Comparison of ENCODE assay signal across 24 mouse cellular contexts in the genomic region with DNA sequence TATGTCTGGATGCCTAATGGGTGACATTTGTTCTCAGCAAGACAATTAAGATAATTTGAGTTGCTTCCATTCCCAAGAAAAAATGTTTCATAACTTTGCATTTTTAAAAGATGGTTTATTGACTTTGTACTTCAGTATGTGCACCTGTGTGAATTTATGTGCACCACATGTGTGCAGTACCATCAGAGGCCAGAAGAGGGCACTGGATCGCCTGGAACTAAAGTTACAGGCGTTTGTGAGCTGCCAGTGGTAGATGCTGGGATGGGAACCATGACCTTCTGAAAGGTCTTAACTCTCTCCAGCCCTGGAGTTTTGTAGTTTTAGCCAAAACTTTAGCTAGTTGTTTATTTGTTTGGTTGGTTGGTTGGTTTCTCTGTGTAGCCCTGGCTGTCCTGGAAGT. TPM values are rescaled to one million over a fixed set of nuclear protein-coding genes. Genes with fewer than 3 reads are reported as not detected.
A peak's percentile ranks its signal among the peaks of the same experiment; 100 is the strongest.
DNase-seq lines count a peak whose midpoint lies in the region; ATAC-seq and TF ChIP-seq lines count a peak whose summit lies in the region.
"Had no signal": no experiment of that assay in that cellular context is flagged by ENCODE, and none has a peak within 500 bp of the region (broad histone marks: within the 10 kb centered on the region; RNA-seq: fewer than 3 reads in every experiment).

No protein-coding gene starts in this region.

- WGBS in forebrain, postnatal 0 days: 64% methylated on average over 2 of the region's 2 CpGs
- 46% methylated on average over 2 of the region's 2 CpGs for WGBS in forebrain, embryonic 14.5 days

- no peaks in the 10 kb centered on the region for H3K9me3 ChIP-seq in forebrain, postnatal 0 days (ENCODE audit: low read length)
- H3K9me3 ChIP-seq in forebrain, embryonic 14.5 days (replicated peaks; ENCODE audit: control insufficient read depth, low read length): peaks cover 6% of the 10 kb centered on the region; the same call in 1 of the 2 replicates

- DNase-seq in forebrain, postnatal 0 days: no peak
- no peak for DNase-seq in forebrain, embryonic 14.5 days (ENCODE audit: low spot score)
- DNase-seq in layer of hippocampus, adult 2 months (ENCODE audit: low spot score in 2 of 2): no peak
- DNase-seq in layer of hippocampus, postnatal 10 days (ENCODE audit: low spot score in 2 of 2): no peak
- no peak for DNase-seq in testis, postnatal 14 days (ENCODE audit: low spot score)
- DNase-seq in urinary bladder, postnatal 4 days (ENCODE audit: low spot score in 2 of 2): no peak
- DNase-seq: adrenal gland, postnatal 10 days; cerebellum, postnatal 25 days; embryo, embryonic 11 days; heart, postnatal 36 days; kidney, adult 2 months; kidney, postnatal 25 days; lung, postnatal 36 days; right cerebral cortex, postnatal 25 days had no signal

- ATAC-seq in forebrain, postnatal 0 days: no peak
- ATAC-seq in forebrain, embryonic 14.5 days: no peak
- ATAC-seq in inflammation-experienced regulatory T-cells, adult 6 months: no peak
- ATAC-seq: activated CD4-positive, CD25-positive, alpha-beta regulatory T cell, adult 4 months; forebrain, embryonic 16.5 days; hindbrain, embryonic 16.5 days; midbrain, embryonic 16.5 days had no signal

- no peak for TF ChIP-seq POLR2A in testis, adult 2 months (IDR thresholded peaks at IDR 0.05; ENCODE audit: control insufficient read depth, low read depth, low read length)

- no peaks in the 10 kb centered on the region for H3K4me1 ChIP-seq in forebrain, postnatal 0 days (ENCODE audit: insufficient read depth)
- H3K4me1 ChIP-seq in forebrain, embryonic 14.5 days (ENCODE audit: control insufficient read depth, insufficient read depth, low read length): no peaks in the 10 kb centered on the region
- no peaks in the 10 kb centered on the region for H3K4me1 ChIP-seq in testis, adult 2 months (ENCODE audit: control insufficient read depth, insufficient read depth, low read length)
- H3K4me1 ChIP-seq: liver, embryonic 15.5 days had no signal

- 0 out of 2 replicates have a peak, but pooled peaks have one; percentile 31 for TF ChIP-seq CTCF in forebrain, postnatal 0 days (IDR thresholded peaks at IDR 0.05; ENCODE audit: low read depth)
- TF ChIP-seq CTCF in layer of hippocampus, adult 2 months (conservative IDR thresholded peaks at IDR 0.05): peak; percentile 49
- peak; percentile 60; the same call in 1 of the 2 replicates for TF ChIP-seq CTCF in testis, adult 2 months (IDR thresholded peaks at IDR 0.05; ENCODE audit: control insufficient read depth, insufficient read depth, insufficient replicate concordance, low read depth, low read length)

- H3K27ac ChIP-seq in forebrain, postnatal 0 days (ENCODE audit: low read depth, low read length): no peak overlapping the region
- no peak overlapping the region for H3K27ac ChIP-seq in forebrain, embryonic 14.5 days (ENCODE audit: low read depth, low read length)
- no peak overlapping the region for H3K27ac ChIP-seq in layer of hippocampus, adult 2 months
- H3K27ac ChIP-seq in testis, adult 2 months (ENCODE audit: control insufficient read depth, insufficient read depth, low read depth, low read length): no peak overlapping the region
- H3K27ac ChIP-seq: limb, embryonic 12.5 days; liver, embryonic 15.5 days had no signal

- no peak overlapping the region for H3K4me2 ChIP-seq in forebrain, postnatal 0 days (ENCODE audit: low read depth)
- H3K4me2 ChIP-seq in forebrain, embryonic 14.5 days (ENCODE audit: low read length): no peak overlapping the region
- H3K4me2 ChIP-seq: limb, embryonic 12.5 days; liver, embryonic 15.5 days had no signal

- no peak overlapping the region for H3K9ac ChIP-seq in forebrain, postnatal 0 days
- no peak overlapping the region for H3K9ac ChIP-seq in forebrain, embryonic 14.5 days (ENCODE audit: low read length)
- H3K9ac ChIP-seq: limb, embryonic 12.5 days; liver, embryonic 15.5 days had no signal

- H3K4me3 ChIP-seq in forebrain, postnatal 0 days (ENCODE audit: low read depth, low read length): no peak overlapping the region
- H3K4me3 ChIP-seq in forebrain, embryonic 14.5 days (ENCODE audit: low read depth, low read length): no peak overlapping the region
- no peak overlapping the region for H3K4me3 ChIP-seq in layer of hippocampus, adult 2 months
- no peak overlapping the region for H3K4me3 ChIP-seq in testis, adult 2 months (ENCODE audit: control insufficient read depth, low read depth, low read length)
- H3K4me3 ChIP-seq: limb, embryonic 12.5 days; liver, embryonic 15.5 days had no signal

- no peaks in the 10 kb centered on the region for H3K27me3 ChIP-seq in forebrain, postnatal 0 days (ENCODE audit: insufficient read depth, low read length)
- no peaks in the 10 kb centered on the region for H3K27me3 ChIP-seq in forebrain, embryonic 14.5 days (replicated peaks; ENCODE audit: control insufficient read depth, insufficient read depth, low read length)
- H3K27me3 ChIP-seq in testis, adult 2 months (ENCODE audit: control insufficient read depth, insufficient read depth, low read length): no peaks in the 10 kb centered on the region
- H3K27me3 ChIP-seq: liver, embryonic 15.5 days had no signal

- no peaks in the 10 kb centered on the region for H3K36me3 ChIP-seq in forebrain, postnatal 0 days (ENCODE audit: insufficient read depth)
- H3K36me3 ChIP-seq in forebrain, embryonic 14.5 days (ENCODE audit: control insufficient read depth, insufficient read depth, low read length): no peaks in the 10 kb centered on the region
- no peaks in the 10 kb centered on the region for H3K36me3 ChIP-seq in testis, adult 2 months (ENCODE audit: control insufficient read depth, insufficient read depth, low read length)
- H3K36me3 ChIP-seq: limb, embryonic 12.5 days; liver, embryonic 15.5 days had no signal

RNA-seq across cellular contexts. Expression of gene Pcsk6, which starts 18.3 kb away (rescaled TPM):
- 8.2 and 10.2 TPM in 2 replicates for total RNA-seq in forebrain, postnatal 0 days (2014; rRNA removed)
- polyA plus RNA-seq in forebrain, postnatal 0 days (2015; fragmentation: Nextera tagmentation; extraction: Ambion mirVana): 1.6 and 2.4 TPM in 2 replicates
- 0.96 and 1.4 TPM in 2 replicates for polyA plus RNA-seq in forebrain, embryonic 14.5 days (2014; fragmentation: Nextera tagmentation; extraction: Ambion mirVana)
- total RNA-seq in layer of hippocampus, adult 2 months (2021): 10 to 100 TPM; 16.4 to 17.1 TPM
- 10 to 100 TPM; 10.8 to 11.6 TPM for total RNA-seq in layer of hippocampus, postnatal 10 days (2021)
- 4.6 TPM in 2 replicates for polyA plus RNA-seq in testis, adult 2 months (2012; rRNA removed)
- polyA plus RNA-seq in inflammation-experienced regulatory T-cells, adult 6 months (2017; shearing (Covaris generic)): not detected
- total RNA-seq: granulocyte monocyte progenitor cell, adult 5-6 weeks; neutrophil, adult 5-6 weeks had no signal
- polyA plus RNA-seq: activated CD4-positive, CD25-positive, alpha-beta regulatory T cell, adult 4 months had no signal
